Mouse (Mus musculus) hindbrain, embryonic 11.5 days (tissue): ENCODE measurements at regions not wholly inside any gene's neighbourhood (a gene's known extent, or its start where the extent isn't known, plus 50 kb on each side); places are given as distances from the start of the nearest gene placed in this dataset.

ENCODE experiments used
- ATAC-seq: fragments of 200-750 bp; cut with Nextera tagmentation; 2 replicates; pipeline ENCODE4 v1.8.0; 2017; ENCODE audit warnings: mild to moderate bottlenecking, moderate TSS enrichment, moderate library complexity; ENCODE audit not compliant: low FRiP score
- DNase-seq: peaks from one replicate; pipeline ENCODE4 v3.0.0-alpha.2; 2015; ENCODE audit warnings: low spot score
- H3K27ac ChIP-seq: fragments of 300-500 bp; sonication (generic); 2 replicates; pipeline ENCODE4 v1.5.1; 2014; ENCODE audit warnings: mild to moderate bottlenecking, low read depth, low read length
- H3K27me3 ChIP-seq: fragments of 300-500 bp; sonication (generic); 2 replicates; pipeline ENCODE4 v1.6.1; 2014; ENCODE audit warnings: mild to moderate bottlenecking, low read length, moderate library complexity, mixed read lengths; ENCODE audit not compliant: control insufficient read depth, insufficient read depth
- H3K36me3 ChIP-seq: fragments of 300-500 bp; sonication (generic); 2 replicates; pipeline ENCODE4 v1.6.1; 2014; ENCODE audit warnings: mild to moderate bottlenecking, low read length, moderate library complexity, mixed read lengths; ENCODE audit not compliant: control insufficient read depth, insufficient read depth
- H3K4me1 ChIP-seq: fragments of 300-500 bp; sonication (generic); replicated peaks from 2 replicates; pipeline ENCODE4 v1.6.1; 2014; ENCODE audit warnings: low read length, mixed read lengths; ENCODE audit not compliant: control insufficient read depth, insufficient read depth
- H3K4me2 ChIP-seq: fragments of 300-500 bp; sonication (generic); replicated peaks from 2 replicates; pipeline ENCODE4 v1.6.1; 2014; ENCODE audit warnings: mild to moderate bottlenecking, low read depth, low read length
- H3K4me3 ChIP-seq: fragments of 300-500 bp; sonication (generic); 2 replicates; pipeline ENCODE4 v1.5.1; 2014; ENCODE audit warnings: low read depth, low read length
- H3K9ac ChIP-seq: fragments of 300-500 bp; sonication (generic); 2 replicates; pipeline ENCODE4 v1.6.1; 2014; ENCODE audit warnings: low read depth, low read length
- H3K9me3 ChIP-seq: fragments of 300-500 bp; sonication (generic); 2 replicates; pipeline ENCODE4 v1.6.1; 2016; ENCODE audit warnings: low read length; ENCODE audit not compliant: control insufficient read depth
- WGBS: fragments of 180-500 bp; shearing (Covaris S2); extraction: QIAGEN DNeasy Blood & Tissue Kit; methylation state at CpG from one replicate; pipeline ENCODE4 v1.1.7; 2014; 5-methylcytosine and 5-hydroxymethylcytosine counted together

- Histone ChIP-seq H3K36me3 (no peaks in the 10 kb centered on the region), H3K9ac (no peak overlapping the region), H3K4me3 (no peak overlapping the region), H3K9me3 (no peaks in the 10 kb centered on the region), H3K27ac (no peak overlapping the region), H3K27me3 (no peaks in the 10 kb centered on the region), H3K4me1 (no peaks in the 10 kb centered on the region), H3K4me2 (no peak overlapping the region)
- ATAC-seq (no peak), DNase-seq (no peak)
- 83% methylated on average over 6 of the region's 6 CpGs for WGBS
Measured at GRCm38 (mm10) chr12:107860358-107860757, 143.0 kb downstream of the Bcl11b start.
